Mouse (Mus musculus) C2C12 (cell line): ENCODE measurements around the gene Fdx1l. TPM values are rescaled to one million over a fixed set of nuclear protein-coding genes. Genes with fewer than 3 reads are reported as not detected.
A peak's percentile ranks its signal among the peaks of the same experiment; 100 is the strongest.

ENCODE experiments used
- H3K27me3 ChIP-seq: one replicate; pipeline ENCODE4 v1.6.1; 2011; ENCODE audit not compliant: control insufficient read depth, insufficient read depth, insufficient read length
- H3K36me3 ChIP-seq: one replicate; pipeline ENCODE4 v1.6.1; 2011; ENCODE audit not compliant: control insufficient read depth, insufficient read depth
- H3K4me3 ChIP-seq: one replicate; pipeline ENCODE4 v1.5.1; 2011; ENCODE audit warnings: mild to moderate bottlenecking, control low read depth; ENCODE audit not compliant: poor library complexity, insufficient read depth, severe bottlenecking
- H3K79me2 ChIP-seq: one replicate; pipeline ENCODE4 v1.6.1; 2011; ENCODE audit not compliant: control insufficient read depth, insufficient read depth
- H3K79me3 ChIP-seq: one replicate; pipeline ENCODE4 v1.6.1; 2011; ENCODE audit warnings: low read depth, control low read depth
- H3ac ChIP-seq: one replicate; pipeline ENCODE3; 2011; ENCODE audit warnings: low read depth; ENCODE audit not compliant: control insufficient read depth, insufficient read length
- CEBPB ChIP-seq: IDR thresholded peaks from one replicate; pipeline ENCODE4 v1.6.1; 2011; ENCODE audit warnings: low read depth, mild to moderate bottlenecking, control low read depth, moderate library complexity
- CTCF ChIP-seq: IDR thresholded peaks from one replicate; pipeline ENCODE4 v1.5.1; 2011; ENCODE audit not compliant: control insufficient read depth, insufficient read depth, insufficient read length
- FOSL1 ChIP-seq: IDR thresholded peaks from one replicate; pipeline ENCODE4 v1.8.0; 2011; ENCODE audit warnings: mild to moderate bottlenecking, low read length; ENCODE audit not compliant: poor library complexity, insufficient read depth, severe bottlenecking
- MAX ChIP-seq: IDR thresholded peaks from one replicate; pipeline ENCODE4 v1.6.1; 2011; ENCODE audit warnings: mild to moderate bottlenecking, control low read depth
- MYOD1 ChIP-seq: IDR thresholded peaks from one replicate; pipeline ENCODE4 v1.6.1; 2011; ENCODE audit warnings: low read depth; ENCODE audit not compliant: control insufficient read depth, insufficient read length
- MYOG ChIP-seq: IDR thresholded peaks from one replicate; pipeline ENCODE4 v1.6.1; 2011; ENCODE audit not compliant: control insufficient read depth, insufficient read length; ENCODE audit errors: extremely low read depth
- USF1 ChIP-seq: IDR thresholded peaks from one replicate; pipeline ENCODE4 v1.6.1; 2011; ENCODE audit warnings: low read depth, mild to moderate bottlenecking, control low read depth, moderate library complexity
- polyA plus RNA-seq: library from polyadenylated mRNA; unstranded; fragments of >200 nt; fragmentation: generic; extraction: Trizol; gene quantifications from one replicate; pipeline ENCODE4 v1.2.1, GENCODE M21; 2012; ENCODE audit warnings: missing spikeins

The Fdx1l gene
- polyA plus RNA-seq, 1 experiment, result 109 TPM

DNA sequence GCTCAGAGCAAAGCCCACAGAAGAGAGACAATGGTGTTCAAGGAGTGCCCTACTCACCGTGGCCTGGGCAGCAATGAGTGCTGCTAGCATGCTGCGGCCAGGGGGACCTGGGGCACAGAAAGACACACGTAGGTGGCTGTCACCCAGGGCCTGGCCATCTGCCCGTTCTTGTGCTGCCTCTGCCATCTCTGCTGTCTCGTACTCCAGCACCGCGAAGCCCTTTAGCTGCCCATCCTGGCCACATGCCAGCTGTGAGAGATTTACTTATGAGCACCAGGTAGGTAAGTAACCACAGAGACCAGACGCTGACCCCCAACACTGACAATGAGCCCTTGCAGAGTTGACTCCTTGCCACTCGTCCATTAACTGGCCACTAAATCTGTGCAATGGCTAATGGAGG, 7.7 kb upstream of the Fdx1l start:
- TF ChIP-seq MAX (no peak), USF1 (no peak), MYOD1 (no peak), CTCF (no peak), MYOG (no peak), FOSL1 (no peak), CEBPB (no peak)

GRCm38 (mm10) chr9:21075625-21076024, 2.2 kb upstream of the Fdx1l start:
- H3K27me3 ChIP-seq, result no peaks in the 10 kb centered on the region
- TF ChIP-seq MAX (no peak), MYOG (no peak), USF1 (no peak), MYOD1 (no peak)
- H3K4me3 ChIP-seq, result no peak overlapping the region
- peaks cover 19% of the 10 kb centered on the region for H3K79me3 ChIP-seq
- peaks cover 55% of the 10 kb centered on the region for H3K36me3 ChIP-seq
- H3ac ChIP-seq, result no peak overlapping the region
- peaks cover 25% of the 10 kb centered on the region for H3K79me2 ChIP-seq

More for the DNA sequence above, 7.7 kb upstream of the Fdx1l start:
- Histone ChIP-seq H3K36me3 (peaks cover 78% of the 10 kb centered on the region), H3ac (no peak overlapping the region), H3K27me3 (no peaks in the 10 kb centered on the region), H3K4me3 (no peak overlapping the region), H3K79me2 (peaks cover 43% of the 10 kb centered on the region), H3K79me3 (peaks cover 14% of the 10 kb centered on the region)

DNA sequence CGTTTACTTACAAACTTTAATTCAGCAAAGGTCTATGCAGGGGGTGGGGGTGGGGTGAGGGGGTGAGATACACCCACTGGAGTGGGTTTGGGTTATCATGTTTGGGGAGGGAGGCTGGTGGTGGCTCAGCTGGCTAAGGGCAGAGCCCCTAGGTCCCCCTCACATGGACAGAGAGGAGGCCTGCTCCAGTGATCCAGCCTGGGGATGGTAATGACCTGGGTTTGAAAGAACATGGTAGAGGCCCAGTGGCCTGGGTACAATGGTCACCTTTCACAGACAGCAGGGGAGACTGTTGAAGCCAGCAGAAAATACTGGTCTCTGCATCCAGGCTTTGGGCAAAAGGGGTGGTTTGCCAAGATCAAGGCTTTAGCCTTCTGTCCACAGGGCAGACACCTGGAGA, 759 bp upstream of the Fdx1l start:
- H3K79me2 ChIP-seq, result peaks cover 31% of the 10 kb centered on the region
- H3K27me3 ChIP-seq, result no peaks in the 10 kb centered on the region
- no peak overlapping the region for H3K4me3 ChIP-seq
- no peak for TF ChIP-seq MAX
- no peak for TF ChIP-seq FOSL1
- no peak overlapping the region for H3ac ChIP-seq
- H3K36me3 ChIP-seq, result peaks cover 50% of the 10 kb centered on the region
- H3K79me3 ChIP-seq, result peaks cover 22% of the 10 kb centered on the region

- no peaks in the 10 kb centered on the region for H3K27me3 ChIP-seq
- peak overlapping the region; percentile 95 for H3ac ChIP-seq
- H3K4me3 ChIP-seq, result peak overlapping the region; percentile 57
- no peak for TF ChIP-seq CTCF
- TF ChIP-seq USF1, result no peak
- no peak for TF ChIP-seq MYOG
- no peak for TF ChIP-seq CEBPB
- no peak for TF ChIP-seq FOSL1
- no peak for TF ChIP-seq MAX
- no peak for TF ChIP-seq MYOD1
- H3K36me3 ChIP-seq, result peaks cover 41% of the 10 kb centered on the region
- peaks cover 22% of the 10 kb centered on the region for H3K79me3 ChIP-seq
- peaks cover 31% of the 10 kb centered on the region for H3K79me2 ChIP-seq
Observed at GRCm38 (mm10) chr9:21072641-21073040, 773 bp downstream of the Fdx1l start.

DNA sequence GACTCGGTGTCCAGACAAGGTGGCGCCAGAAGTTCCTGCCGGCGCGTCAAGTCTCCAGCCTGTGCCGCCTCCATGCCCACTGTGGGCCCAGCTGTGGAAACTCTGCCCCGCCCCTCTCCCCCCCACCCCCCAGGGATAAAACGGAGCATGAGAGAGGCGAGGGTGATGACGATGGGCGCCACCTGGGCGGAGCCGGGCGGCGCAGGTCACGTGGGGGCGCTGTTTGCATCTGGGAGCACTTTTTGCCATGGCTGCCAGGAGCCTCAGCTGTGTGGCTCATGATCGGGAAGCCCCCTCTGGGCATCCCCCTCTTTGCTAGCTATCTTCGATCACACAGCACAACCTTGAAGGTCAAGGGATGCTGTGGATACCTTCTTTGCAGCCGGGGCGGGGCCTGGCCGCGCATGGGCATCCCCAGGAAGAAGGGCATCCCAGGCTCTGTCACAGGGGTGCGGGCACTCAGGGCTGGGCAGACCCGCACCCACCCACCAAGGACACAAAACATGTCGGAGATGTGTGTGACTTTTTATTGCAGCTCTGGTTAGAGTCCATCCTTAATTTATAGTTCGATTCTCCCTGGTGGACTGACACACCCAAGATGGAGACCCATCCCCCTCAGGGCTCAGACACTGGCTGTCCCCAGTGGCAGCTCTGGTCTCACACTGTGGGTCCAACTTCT, 6.3 kb downstream of the Fdx1l start, which contains the start of gene Zglp1:
Zglp1 (minus strand) TSS at position 88 of the 679 bp plus-strand sequence.
- H3K79me3 ChIP-seq, result peaks cover 16% of the 10 kb centered on the region
- no peak within 1 kb of the TSS for H3ac ChIP-seq
- H3K4me3 ChIP-seq, result no peak within 1 kb of the TSS
- TF ChIP-seq FOSL1, result no peak
- TF ChIP-seq MYOG, result no peak
- no peak for TF ChIP-seq CTCF
- no peak for TF ChIP-seq CEBPB
- H3K36me3 ChIP-seq, result peaks cover 51% of the 10 kb centered on the region
- peaks cover 21% of the 10 kb centered on the region for H3K79me2 ChIP-seq
- H3K27me3 ChIP-seq, result no peaks in the 10 kb centered on the region

GRCm38 (mm10) chr9:21062928-21063327, 10.5 kb downstream of the Fdx1l start:
- peaks cover 41% of the 10 kb centered on the region for H3K36me3 ChIP-seq
- no peak overlapping the region for H3ac ChIP-seq
- H3K79me3 ChIP-seq, result no peaks in the 10 kb centered on the region
- no peaks in the 10 kb centered on the region for H3K27me3 ChIP-seq
- TF ChIP-seq MYOD1 (no peak), CEBPB (no peak), USF1 (no peak), MAX (no peak), FOSL1 (no peak), CTCF (no peak), MYOG (no peak)
- no peak overlapping the region for H3K4me3 ChIP-seq
- H3K79me2 ChIP-seq, result no peaks in the 10 kb centered on the region
